Mouse (Mus musculus): ENCODE measurements at regions not wholly inside any gene's neighbourhood (a gene's known extent, or its start where the extent isn't known, plus 50 kb on each side); places are given as distances from the start of the nearest gene placed in this dataset.

- H3K27me3 ChIP-seq (replicated peaks), result no peaks in the 10 kb centered on the region
- peaks cover 33% of the 10 kb centered on the region for H3K9me3 ChIP-seq
- no peak overlapping the region for H3K4me3 ChIP-seq (replicated peaks)
- no peaks in the 10 kb centered on the region for H3K4me1 ChIP-seq
- TF ChIP-seq GATA1 (IDR thresholded peaks at IDR 0.05; ENCODE audit: borderline replicate concordance, low read length) (no peak), FLI1 (IDR thresholded peaks at IDR 0.05; ENCODE audit: low read length) (no peak)
- no peaks in the 10 kb centered on the region for H3K36me3 ChIP-seq (replicated peaks; ENCODE audit: low read length)
Observed at GRCm38 (mm10) chr13:113508124-113508728, 110.1 kb downstream of the Snx18 start.

- Histone ChIP-seq H3K9me3 (peaks cover 29% of the 10 kb centered on the region), H3K4me1 (no peaks in the 10 kb centered on the region), H3K36me3 (replicated peaks; ENCODE audit: low read length) (no peaks in the 10 kb centered on the region), H3K4me3 (replicated peaks) (no peak overlapping the region), H3K27me3 (replicated peaks) (no peaks in the 10 kb centered on the region)
- no peak for TF ChIP-seq FLI1 (IDR thresholded peaks at IDR 0.05; ENCODE audit: low read length)
- no peak for TF ChIP-seq GATA1 (IDR thresholded peaks at IDR 0.05; ENCODE audit: borderline replicate concordance, low read length)
Observed at GRCm38 (mm10) chr13:113502528-113502927, 115.8 kb downstream of the Snx18 start.

- Histone ChIP-seq H3K27me3 (replicated peaks) (no peaks in the 10 kb centered on the region), H3K4me1 (no peaks in the 10 kb centered on the region), H3K4me3 (replicated peaks) (no peak overlapping the region), H3K36me3 (replicated peaks; ENCODE audit: low read length) (no peaks in the 10 kb centered on the region), H3K9me3 (peaks cover 26% of the 10 kb centered on the region)
- no peak for TF ChIP-seq GATA1 (IDR thresholded peaks at IDR 0.05; ENCODE audit: borderline replicate concordance, low read length)
- TF ChIP-seq FLI1 (IDR thresholded peaks at IDR 0.05; ENCODE audit: low read length), result no peak
Observed at GRCm38 (mm10) chr13:113502059-113502458, 116.3 kb downstream of the Snx18 start.

GRCm38 (mm10) chr13:113500373-113500990, 117.9 kb downstream of the Snx18 start:
- no peak for TF ChIP-seq FLI1 (IDR thresholded peaks at IDR 0.05; ENCODE audit: low read length)
- TF ChIP-seq GATA1 (IDR thresholded peaks at IDR 0.05; ENCODE audit: borderline replicate concordance, low read length), result no peak
- no peaks in the 10 kb centered on the region for H3K36me3 ChIP-seq (replicated peaks; ENCODE audit: low read length)
- H3K4me3 ChIP-seq (replicated peaks), result no peak overlapping the region
- H3K9me3 ChIP-seq, result peaks cover 21% of the 10 kb centered on the region
- H3K27me3 ChIP-seq (replicated peaks), result no peaks in the 10 kb centered on the region
- no peaks in the 10 kb centered on the region for H3K4me1 ChIP-seq

- H3K27me3 ChIP-seq (replicated peaks), result no peaks in the 10 kb centered on the region
- TF ChIP-seq GATA1 (IDR thresholded peaks at IDR 0.05; ENCODE audit: borderline replicate concordance, low read length) (no peak), FLI1 (IDR thresholded peaks at IDR 0.05; ENCODE audit: low read length) (no peak)
- peaks cover 9% of the 10 kb centered on the region for H3K9me3 ChIP-seq
- H3K36me3 ChIP-seq (replicated peaks; ENCODE audit: low read length), result no peaks in the 10 kb centered on the region
- no peak overlapping the region for H3K4me3 ChIP-seq (replicated peaks)
- H3K4me1 ChIP-seq, result no peaks in the 10 kb centered on the region
Observed at GRCm38 (mm10) chr13:113499079-113499710, 119.2 kb downstream of the Snx18 start.

GRCm38 (mm10) chr13:113495595-113496285, 122.6 kb downstream of the Snx18 start:
- no peak overlapping the region for H3K4me3 ChIP-seq (replicated peaks)
- H3K9me3 ChIP-seq, result peaks cover 5% of the 10 kb centered on the region
- H3K27me3 ChIP-seq (replicated peaks), result no peaks in the 10 kb centered on the region
- no peaks in the 10 kb centered on the region for H3K36me3 ChIP-seq (replicated peaks; ENCODE audit: low read length)
- H3K4me1 ChIP-seq, result no peaks in the 10 kb centered on the region
- TF ChIP-seq FLI1 (IDR thresholded peaks at IDR 0.05; ENCODE audit: low read length) (no peak), GATA1 (IDR thresholded peaks at IDR 0.05; ENCODE audit: borderline replicate concordance, low read length) (no peak)

GRCm38 (mm10) chr13:113495136-113495535, 123.2 kb downstream of the Snx18 start:
- peaks cover 5% of the 10 kb centered on the region for H3K9me3 ChIP-seq
- no peaks in the 10 kb centered on the region for H3K36me3 ChIP-seq (replicated peaks; ENCODE audit: low read length)

GRCm38 (mm10) chr13:113494688-113495087, 123.7 kb downstream of the Snx18 start:
- TF ChIP-seq GATA1 (IDR thresholded peaks at IDR 0.05; ENCODE audit: borderline replicate concordance, low read length) (no peak), FLI1 (IDR thresholded peaks at IDR 0.05; ENCODE audit: low read length) (no peak)
- H3K4me3 ChIP-seq (replicated peaks), result no peak overlapping the region
- H3K4me1 ChIP-seq, result no peaks in the 10 kb centered on the region
- no peaks in the 10 kb centered on the region for H3K27me3 ChIP-seq (replicated peaks)
- H3K36me3 ChIP-seq (replicated peaks; ENCODE audit: low read length), result no peaks in the 10 kb centered on the region
- peaks cover 5% of the 10 kb centered on the region for H3K9me3 ChIP-seq

More at GRCm38 (mm10) chr13:113495136-113495535, 123.2 kb downstream of the Snx18 start:
- no peak for TF ChIP-seq GATA1 (IDR thresholded peaks at IDR 0.05; ENCODE audit: borderline replicate concordance, low read length)
- no peak for TF ChIP-seq FLI1 (IDR thresholded peaks at IDR 0.05; ENCODE audit: low read length)
- Histone ChIP-seq H3K4me1 (no peaks in the 10 kb centered on the region), H3K4me3 (replicated peaks) (no peak overlapping the region), H3K27me3 (replicated peaks) (no peaks in the 10 kb centered on the region)

- no peaks in the 10 kb centered on the region for H3K4me1 ChIP-seq
Observed at GRCm38 (mm10) chr13:113489951-113490822, 128.2 kb downstream of the Snx18 start.

More at GRCm38 (mm10) chr13:113489951-113490822, 128.2 kb downstream of the Snx18 start:
- Histone ChIP-seq H3K4me3 (replicated peaks) (no peak overlapping the region), H3K36me3 (replicated peaks; ENCODE audit: low read length) (no peaks in the 10 kb centered on the region), H3K27me3 (replicated peaks) (no peaks in the 10 kb centered on the region), H3K9me3 (peaks cover 8% of the 10 kb centered on the region)
- TF ChIP-seq GATA1 (IDR thresholded peaks at IDR 0.05; ENCODE audit: borderline replicate concordance, low read length), result no peak
- no peak for TF ChIP-seq FLI1 (IDR thresholded peaks at IDR 0.05; ENCODE audit: low read length)
